Mouse (Mus musculus) cerebellum, adult 8-10 months (tissue): ENCODE data around the gene Lrrc8c.
A peak's percentile ranks its signal among the peaks of the same experiment; 100 is the strongest.

Source experiments
- DNase-seq: peaks from one replicate; pipeline ENCODE4 v3.0.0; 2022

The Lrrc8c gene

GRCm38 (mm10) chr5:105644195-105644594 lies 125.0 kb downstream of the Lrrc8c start:
- DNase-seq, result no peak

GRCm38 (mm10) chr5:105647094-105647493 lies 127.9 kb downstream of the Lrrc8c start:
- no peak for DNase-seq

GRCm38 (mm10) chr5:105648648-105649287 lies 129.6 kb downstream of the Lrrc8c start:
- DNase-seq, result no peak

- DNase-seq, result no peak
Measured at GRCm38 (mm10) chr5:105649514-105650001, 130.4 kb downstream of the Lrrc8c start.

- DNase-seq, result no peak
Measured at GRCm38 (mm10) chr5:105650728-105651479, 131.7 kb downstream of the Lrrc8c start.

GRCm38 (mm10) chr5:105651561-105651991 lies 132.4 kb downstream of the Lrrc8c start:
- no peak for DNase-seq

GRCm38 (mm10) chr5:105654237-105655063 lies 135.3 kb downstream of the Lrrc8c start:
- peak; percentile 76 for DNase-seq

GRCm38 (mm10) chr5:105655100-105655734 lies 136.0 kb downstream of the Lrrc8c start:
- no peak for DNase-seq

- no peak for DNase-seq
Measured at GRCm38 (mm10) chr5:105661894-105662293, 142.7 kb downstream of the Lrrc8c start.
